Mouse (Mus musculus): Measurements from ENCODE around the gene Rara. TPM values are rescaled to one million over a fixed set of nuclear protein-coding genes. Genes with fewer than 3 reads are reported as not detected.

Gene Rara
- total RNA-seq, 2 experiments from 2014 or later: 9.4 to 12.1 TPM

GRCm38 (mm10) chr11:98963191-98964021, 35.8 kb downstream of the Rara start:
- DNase-seq (ENCODE audit: low spot score in 2 of 2): peak in 1 of 2 experiments; percentile 39
- intact Hi-C loops (cut with DNase I): no loop called here

- intact Hi-C loops (cut with DNase I): no loop called here
- DNase-seq (ENCODE audit: low spot score in 2 of 2): no peak
These were observed 36.6 kb downstream of the Rara start for GRCm38 (mm10) chr11:98964201-98964615.

- intact Hi-C loops (cut with DNase I): no loop called here
- peak in 1 of 2 experiments; percentile 2 for DNase-seq (ENCODE audit: low spot score in 2 of 2)
These were observed 37.2 kb downstream of the Rara start for GRCm38 (mm10) chr11:98964616-98965415.

- intact Hi-C loops (cut with DNase I): loop anchor here (1.0 kb wide), 1 partner anchor 25 kb away; no protein-coding TSS in a partner anchor
- no peak for DNase-seq (ENCODE audit: low spot score in 2 of 2)
These were observed 37.9 kb downstream of the Rara start for GRCm38 (mm10) chr11:98965416-98966077.

GRCm38 (mm10) chr11:98966499-98967141, 39.0 kb downstream of the Rara start:
- intact Hi-C loops (cut with DNase I): loop anchor here (1.0 kb wide), 1 partner anchor 26 kb away; no protein-coding TSS in a partner anchor
- peak; percentile 72 to 82 for DNase-seq (ENCODE audit: low spot score in 2 of 2)

GRCm38 (mm10) chr11:98968079-98968478, 40.5 kb downstream of the Rara start:
- intact Hi-C loops (cut with DNase I): no loop called here
- no peak for DNase-seq (ENCODE audit: low spot score in 2 of 2)

- intact Hi-C loops (cut with DNase I): no loop called here
These were observed 41.3 kb downstream of the Rara start for GRCm38 (mm10) chr11:98968716-98969495.

GRCm38 (mm10) chr11:98969496-98969927, 41.9 kb downstream of the Rara start:
- intact Hi-C loops (cut with DNase I): no loop called here
- peak; percentile 67 to 94 for DNase-seq (ENCODE audit: low spot score in 2 of 2)

More at GRCm38 (mm10) chr11:98968716-98969495, 41.3 kb downstream of the Rara start:
- no peak for DNase-seq (ENCODE audit: low spot score in 2 of 2)

- intact Hi-C loops (cut with DNase I): loop anchor here (5.0 kb wide), 1 partner anchor 108 kb away; the partner anchor contains the start of gene Wipf2
- DNase-seq (ENCODE audit: low spot score in 2 of 2): no peak
These were observed 42.7 kb downstream of the Rara start for GRCm38 (mm10) chr11:98970191-98970925.

- intact Hi-C loops (cut with DNase I): loop anchor here (1.0 to 5.0 kb wide), 2 partner anchors 49 to 109 kb away; partner anchors contain the start of gene Wipf2
- DNase-seq (ENCODE audit: low spot score in 2 of 2): no peak
These were observed 43.9 kb downstream of the Rara start for GRCm38 (mm10) chr11:98971316-98972031.

GRCm38 (mm10) chr11:98972215-98972614, 44.6 kb downstream of the Rara start:
- intact Hi-C loops (cut with DNase I): loop anchor here (1.0 to 5.0 kb wide), 2 partner anchors 50 to 110 kb away; partner anchors contain the start of gene Wipf2
- peak; percentile 75 to 83 for DNase-seq (ENCODE audit: low spot score in 2 of 2)

- no peak for DNase-seq (ENCODE audit: low spot score in 2 of 2)
- intact Hi-C loops (cut with DNase I): loop anchor here (1.0 to 5.0 kb wide), 2 partner anchors 51 to 111 kb away; partner anchors contain the start of gene Wipf2
These were observed 45.3 kb downstream of the Rara start for GRCm38 (mm10) chr11:98972801-98973360.

GRCm38 (mm10) chr11:98973584-98973983, 46.0 kb downstream of the Rara start:
- intact Hi-C loops (cut with DNase I): loop anchor here (5.0 kb wide), 1 partner anchor 111 kb away; the partner anchor contains the start of gene Wipf2
- no peak for DNase-seq (ENCODE audit: low spot score in 2 of 2)

- no peak for DNase-seq (ENCODE audit: low spot score in 2 of 2)
- intact Hi-C loops (cut with DNase I): loop anchor here (5.0 kb wide), 1 partner anchor 112 kb away; the partner anchor contains the start of gene Wipf2
These were observed 46.6 kb downstream of the Rara start for GRCm38 (mm10) chr11:98974213-98974612.

GRCm38 (mm10) chr11:98974871-98975719, 47.5 kb downstream of the Rara start:
- DNase-seq (ENCODE audit: low spot score in 2 of 2): peak; percentile 78 to 85
- intact Hi-C loops (cut with DNase I): loop anchor here (1.0 to 5.0 kb wide), 2 partner anchors 113 to 175 kb away; partner anchors contain the start of gene Wipf2
